Mouse (Mus musculus) Patski (cell line): ENCODE measurements around the gene Traf2. TPM values are rescaled to one million over a fixed set of nuclear protein-coding genes. Genes with fewer than 3 reads are reported as not detected.

Experiments used
- ATAC-seq: fragments of 100-300 bp; one replicate; pipeline ENCODE4 v1.8.0; 2021
- CTCF ChIA-PET: fragments of 350-600 bp; sonication (Branson Sonifier 250); formaldehyde crosslinking; loops from one replicate; lab custom pipeline; 2022; ENCODE audit warnings: inconsistent platforms; lab: Charles Lee
- POLR2A ChIA-PET: fragments of 350-600 bp; sonication (Branson Sonifier 250); formaldehyde crosslinking; loops from one replicate; lab custom pipeline; 2022; ENCODE audit warnings: antibody characterized with exemption, inconsistent platforms; lab: Charles Lee
- DNase-seq: peaks from one replicate; pipeline ENCODE4 v3.0.0-alpha.2; 2011; ENCODE audit warnings: low read depth, low spot score
- H3K27me3 ChIP-seq: fragments of 371-371 bp; one replicate; pipeline ENCODE4 v1.5.1; 2021
- CTCF ChIP-seq: fragments of 100-300 bp; IDR thresholded peaks from one replicate; pipeline ENCODE4 v1.5.1; 2021
- in situ Hi-C: fragments of 300-500 bp; cut with MboI; formaldehyde crosslinking; loops from 3 replicates; pipeline ENCODE4 v1.11.1; 2018; ENCODE audit warnings: low pct_unique_long_range_greater_than_20kb, mixed read lengths
- polyA plus RNA-seq: library from polyadenylated mRNA; unstranded; gene quantifications from one replicate; pipeline ENCODE4 v1.2.3, GENCODE M21; 2021

Gene Traf2
- polyA plus RNA-seq, 1 experiment from 2014 or later, result 30.4 TPM

DNA sequence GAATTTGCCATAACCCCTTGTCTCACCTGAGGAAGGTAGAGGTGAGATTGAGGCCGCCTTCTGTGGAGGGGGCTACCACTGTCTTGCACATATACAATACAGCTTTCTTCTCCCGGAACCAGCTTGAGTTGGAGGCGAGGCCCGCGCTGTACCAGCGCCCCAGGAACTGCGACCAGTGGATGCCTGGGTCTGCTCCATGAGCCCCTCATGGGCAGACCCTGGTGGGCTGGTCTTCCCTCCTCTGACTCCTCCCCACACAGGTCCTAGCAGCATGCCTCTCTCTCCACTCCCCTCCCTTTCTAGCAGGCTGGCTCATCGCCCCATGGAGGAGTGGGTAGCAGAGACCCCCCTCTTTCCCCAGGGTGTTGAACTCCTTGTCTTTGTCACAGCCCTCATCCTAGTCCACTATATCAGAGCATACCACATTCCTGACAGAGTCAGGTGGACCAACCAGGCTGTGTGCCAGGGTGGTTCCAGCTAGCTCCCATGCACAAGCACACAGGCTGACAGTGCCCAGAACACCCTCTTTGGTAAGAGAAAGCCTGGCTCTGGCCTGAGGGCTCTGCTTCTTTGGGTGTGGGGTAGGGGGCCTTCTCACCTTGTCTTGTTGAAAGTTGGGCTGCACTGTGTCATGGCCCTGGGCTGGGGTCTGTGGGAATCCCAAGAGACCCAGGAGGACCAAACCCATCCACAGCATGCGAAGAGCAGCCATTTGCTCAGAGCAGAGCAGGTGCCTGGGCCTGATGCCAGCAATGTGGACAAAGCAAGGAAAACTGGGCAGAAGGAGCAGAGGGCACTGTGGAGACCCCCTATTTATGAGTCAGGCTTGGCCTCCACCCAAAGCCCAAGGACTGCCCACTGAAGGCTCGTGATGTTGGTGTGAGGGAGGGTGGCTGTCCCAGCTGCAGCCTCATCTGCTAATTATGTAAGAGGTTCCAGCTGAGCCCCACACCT lies 77.5 kb downstream of the Traf2 start:
- DNase-seq (peak; percentile 62), ATAC-seq (peak; percentile 47)
- ChIA-PET POLR2A (no interaction called here), CTCF (interaction anchor here (0.7 kb wide), 1 partner anchor 12 kb away, joined by 3 read pairs; no protein-coding TSS in a partner anchor)
- TF ChIP-seq CTCF, result no peak
- H3K27me3 ChIP-seq, result no peaks in the 10 kb centered on the region
- in situ Hi-C loops, result no loop called here

Other genes with a start within 250 kb of the Traf2 start
- 0.08 TPM for gene Grin1, start 227.8 kb downstream of the Traf2 start, polyA plus RNA-seq
- 75.5 TPM for gene Man1b1, start 214.6 kb downstream of the Traf2 start, polyA plus RNA-seq
- 58.3 TPM for gene Dpp7, start 190.6 kb downstream of the Traf2 start, polyA plus RNA-seq
- gene Uap1l1, start 181.3 kb downstream of the Traf2 start, polyA plus RNA-seq, result 108 TPM
- 11.4 TPM for gene Sapcd2, start 174.6 kb downstream of the Traf2 start, polyA plus RNA-seq
- gene Entpd2, start 151.1 kb downstream of the Traf2 start, polyA plus RNA-seq, result 0.10 TPM
- 249 TPM for gene Npdc1, start 147.6 kb downstream of the Traf2 start, polyA plus RNA-seq
- 0.09 TPM for gene Fut7, start 123.7 kb downstream of the Traf2 start, polyA plus RNA-seq
- gene Abca2, start 118.2 kb downstream of the Traf2 start, polyA plus RNA-seq, result 98.6 TPM
- gene Clic3, start 90.1 kb downstream of the Traf2 start, polyA plus RNA-seq, result 1.0 TPM
- 23.3 TPM for gene Paxx, start 85.8 kb downstream of the Traf2 start, polyA plus RNA-seq
- 33.6 TPM for gene Ptgds, start 76.9 kb downstream of the Traf2 start, polyA plus RNA-seq
- not detected for gene Lcn12, start 53.0 kb downstream of the Traf2 start, polyA plus RNA-seq
- 85.5 TPM for gene Fbxw5, start 46.2 kb downstream of the Traf2 start, polyA plus RNA-seq
- 5.2 TPM for gene C8g, start 45.2 kb downstream of the Traf2 start, polyA plus RNA-seq
- 285 TPM for gene Edf1, start 10.9 kb upstream of the Traf2 start, polyA plus RNA-seq
- 15.4 TPM for gene Mamdc4, start 27.9 kb upstream of the Traf2 start, polyA plus RNA-seq
- 139 TPM for gene Phpt1, start 28.3 kb upstream of the Traf2 start, polyA plus RNA-seq
- 4.0 TPM for gene Ajm1, start 34.8 kb upstream of the Traf2 start, polyA plus RNA-seq
- 90.3 TPM for gene Rabl6, start 61.6 kb upstream of the Traf2 start, polyA plus RNA-seq
- 0.36 TPM for gene Ccdc183, start 70.7 kb upstream of the Traf2 start, polyA plus RNA-seq
- gene Tmem141, start 75.1 kb upstream of the Traf2 start, polyA plus RNA-seq, result 17.5 TPM
- gene Fcna, start 81.1 kb upstream of the Traf2 start, polyA plus RNA-seq, result not detected
- gene Lcn8, start 106.2 kb upstream of the Traf2 start, polyA plus RNA-seq, result not detected
- not detected for gene Lcn5, start 111.0 kb upstream of the Traf2 start, polyA plus RNA-seq
- gene Lcn6, start 129.8 kb upstream of the Traf2 start, polyA plus RNA-seq, result not detected
- not detected for gene Lcn10, start 135.8 kb upstream of the Traf2 start, polyA plus RNA-seq
- gene Obp2a, start 153.1 kb upstream of the Traf2 start, polyA plus RNA-seq, result not detected
- gene Bmyc, start 159.8 kb upstream of the Traf2 start, polyA plus RNA-seq, result 17.0 TPM
- gene Obp2b, start 190.1 kb upstream of the Traf2 start, polyA plus RNA-seq, result not detected
- gene Lcn3, start 218.6 kb upstream of the Traf2 start, polyA plus RNA-seq, result not detected
- not detected for gene Lcn11, start 230.1 kb upstream of the Traf2 start, polyA plus RNA-seq
- gene Gm13539, start 235.3 kb upstream of the Traf2 start, polyA plus RNA-seq, result not detected